Mouse (Mus musculus): ENCODE measurements around the gene Glb1l2. TPM values are rescaled to one million over a fixed set of nuclear protein-coding genes. Genes with fewer than 3 reads are reported as not detected.

Glb1l2 gene
- polyA plus RNA-seq, 1 experiment from 2014 or later = 1.3 TPM

DNA sequence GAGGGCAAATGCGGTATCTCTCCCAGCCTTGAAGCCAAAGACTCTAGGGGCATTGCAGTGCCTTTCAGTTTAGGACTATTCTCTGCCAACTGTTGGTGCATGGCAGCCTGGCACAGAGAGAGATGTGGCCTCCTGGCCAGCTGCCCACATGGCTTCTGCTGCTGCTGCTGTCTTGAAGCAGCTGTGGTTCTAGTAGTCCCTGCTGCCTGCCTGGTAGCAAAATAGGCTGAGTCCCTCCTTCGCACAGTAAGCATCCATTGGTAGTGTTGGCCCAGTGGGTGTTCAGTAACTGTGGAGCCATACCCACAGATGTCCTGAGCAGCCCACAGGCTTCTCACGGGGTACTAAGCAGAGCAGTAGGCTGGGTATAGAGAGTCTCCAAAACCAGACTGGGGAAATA is 63.5 kb downstream of the Glb1l2 start:
- no peak overlapping the region for H3K4me2 ChIP-seq (ENCODE audit: low read depth, low read length)
- H3K9ac ChIP-seq (ENCODE audit: low read depth, low read length) = no peak overlapping the region
- ATAC-seq = no peak
- no peak overlapping the region for H3K27ac ChIP-seq (ENCODE audit: low read length)
- no peak overlapping the region for H3K4me3 ChIP-seq (ENCODE audit: low read length)
- H3K4me1 ChIP-seq (ENCODE audit: control insufficient read depth, insufficient read depth, low read length) = no peaks in the 10 kb centered on the region
- H3K9me3 ChIP-seq (ENCODE audit: control insufficient read depth, low read length) = no peaks in the 10 kb centered on the region
- WGBS = 85% methylated on average over 3 of the region's 3 CpGs
- H3K27me3 ChIP-seq (replicated peaks; ENCODE audit: control insufficient read depth, insufficient read depth, low read length) = no peaks in the 10 kb centered on the region
- H3K36me3 ChIP-seq (ENCODE audit: control insufficient read depth, insufficient read depth, low read length) = no peaks in the 10 kb centered on the region

DNA sequence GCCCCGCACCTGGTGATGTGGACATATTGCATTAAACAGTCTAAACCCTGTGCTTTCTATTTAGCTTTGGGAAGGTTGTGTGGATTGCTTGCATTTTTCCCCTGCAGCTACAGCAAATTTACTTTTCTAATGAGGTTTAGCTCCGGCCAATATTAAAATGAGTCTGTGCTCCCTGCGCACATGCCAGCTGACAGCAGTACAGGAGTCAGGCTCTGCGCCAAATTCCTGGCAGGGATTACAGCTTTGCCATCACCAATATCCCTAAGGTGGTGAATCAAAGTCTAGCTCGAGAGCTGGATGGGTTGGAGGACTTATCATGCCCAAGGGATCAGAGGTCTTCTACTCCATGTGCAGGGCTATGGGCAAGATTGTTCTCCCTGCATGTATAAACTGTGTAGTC is 69.2 kb downstream of the Glb1l2 start:
- Histone ChIP-seq H3K36me3 (ENCODE audit: control insufficient read depth, insufficient read depth, low read length) (no peaks in the 10 kb centered on the region), H3K9me3 (ENCODE audit: control insufficient read depth, low read length) (no peaks in the 10 kb centered on the region), H3K9ac (ENCODE audit: low read depth, low read length) (no peak overlapping the region), H3K4me2 (ENCODE audit: low read depth, low read length) (no peak overlapping the region), H3K27me3 (replicated peaks; ENCODE audit: control insufficient read depth, insufficient read depth, low read length) (peaks cover 23% of the 10 kb centered on the region), H3K27ac (ENCODE audit: low read length) (no peak overlapping the region), H3K4me3 (ENCODE audit: low read length) (no peak overlapping the region), H3K4me1 (ENCODE audit: control insufficient read depth, insufficient read depth, low read length) (no peaks in the 10 kb centered on the region)
- WGBS = 72% methylated on average over 5 of the region's 5 CpGs
- ATAC-seq = no peak

DNA sequence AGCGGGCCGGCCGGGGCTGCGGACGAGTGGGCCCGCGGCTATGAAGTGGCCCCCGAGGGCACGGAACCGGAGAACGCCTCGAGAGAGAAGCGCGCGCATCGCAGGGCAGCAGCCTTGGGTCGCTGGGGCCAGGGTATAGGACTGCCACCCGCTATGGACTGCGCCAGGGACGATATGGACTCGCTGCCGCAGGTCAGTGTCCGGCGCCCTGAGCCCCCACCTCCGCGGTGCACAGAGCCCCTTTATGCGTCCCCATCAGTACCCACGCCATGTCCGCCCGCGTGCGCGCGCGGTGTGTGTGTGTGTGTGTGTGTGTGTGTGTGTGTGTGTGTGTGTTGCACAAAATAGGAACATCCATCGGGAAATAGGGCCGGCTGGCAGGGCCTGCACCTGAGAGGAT is 72.3 kb downstream of the Glb1l2 start:
- Histone ChIP-seq H3K36me3 (ENCODE audit: control insufficient read depth, insufficient read depth, low read length) (no peaks in the 10 kb centered on the region), H3K4me3 (ENCODE audit: low read length) (peak overlapping the region; percentile 42), H3K9me3 (ENCODE audit: control insufficient read depth, low read length) (no peaks in the 10 kb centered on the region), H3K9ac (ENCODE audit: low read depth, low read length) (0 out of 2 replicates have a peak overlapping the region, but pooled peaks have one; percentile 25), H3K4me2 (ENCODE audit: low read depth, low read length) (peak overlapping the region; percentile 71), H3K27me3 (replicated peaks; ENCODE audit: control insufficient read depth, insufficient read depth, low read length) (peaks cover 26% of the 10 kb centered on the region), H3K4me1 (ENCODE audit: control insufficient read depth, insufficient read depth, low read length) (no peaks in the 10 kb centered on the region), H3K27ac (ENCODE audit: low read length) (no peak overlapping the region)
- ATAC-seq = peak; percentile 48; the same call in 1 of the 2 replicates
- 2% methylated on average over 36 of the region's 37 CpGs for WGBS

GRCm38 (mm10) chr9:26733206-26733891 is 72.9 kb downstream of the Glb1l2 start, which contains the start of gene B3gat1:
Gene B3gat1 (plus strand): TSS chr9:26733728.
- H3K9ac ChIP-seq (ENCODE audit: low read depth, low read length) = 0 out of 2 replicates have a peak within 1 kb of the TSS, but pooled peaks have one; percentile 25

GRCm38 (mm10) chr9:26728556-26728955 is 77.7 kb downstream of the Glb1l2 start:
- Histone ChIP-seq H3K9me3 (ENCODE audit: control insufficient read depth, low read length) (no peaks in the 10 kb centered on the region), H3K4me1 (ENCODE audit: control insufficient read depth, insufficient read depth, low read length) (no peaks in the 10 kb centered on the region), H3K27me3 (replicated peaks; ENCODE audit: control insufficient read depth, insufficient read depth, low read length) (peaks cover 12% of the 10 kb centered on the region), H3K4me3 (ENCODE audit: low read length) (no peak overlapping the region), H3K9ac (ENCODE audit: low read depth, low read length) (no peak overlapping the region), H3K4me2 (ENCODE audit: low read depth, low read length) (no peak overlapping the region), H3K27ac (ENCODE audit: low read length) (no peak overlapping the region), H3K36me3 (ENCODE audit: control insufficient read depth, insufficient read depth, low read length) (no peaks in the 10 kb centered on the region)
- no peak for ATAC-seq
- WGBS = 70% methylated on average over 2 of the region's 2 CpGs

More at GRCm38 (mm10) chr9:26733206-26733891, 72.9 kb downstream of the Glb1l2 start, which contains the start of gene B3gat1:
- peaks cover 26% of the 10 kb centered on the region for H3K27me3 ChIP-seq (replicated peaks; ENCODE audit: control insufficient read depth, insufficient read depth, low read length)
- no peak within 1 kb of the TSS for H3K27ac ChIP-seq (ENCODE audit: low read length)
- ATAC-seq = peak; percentile 56; the same call in 1 of the 2 replicates
- peak within 1 kb of the TSS; percentile 71 for H3K4me2 ChIP-seq (ENCODE audit: low read depth, low read length)
- H3K4me1 ChIP-seq (ENCODE audit: control insufficient read depth, insufficient read depth, low read length) = no peaks in the 10 kb centered on the region
- WGBS = 1% methylated on average over 56 of the region's 65 CpGs
- H3K4me3 ChIP-seq (ENCODE audit: low read length) = peak within 1 kb of the TSS; percentile 42
- no peaks in the 10 kb centered on the region for H3K36me3 ChIP-seq (ENCODE audit: control insufficient read depth, insufficient read depth, low read length)
- no peaks in the 10 kb centered on the region for H3K9me3 ChIP-seq (ENCODE audit: control insufficient read depth, low read length)

- no peak for ATAC-seq
- Histone ChIP-seq H3K4me3 (ENCODE audit: low read length) (no peak overlapping the region), H3K9me3 (ENCODE audit: control insufficient read depth, low read length) (no peaks in the 10 kb centered on the region), H3K4me2 (ENCODE audit: low read depth, low read length) (no peak overlapping the region), H3K4me1 (ENCODE audit: control insufficient read depth, insufficient read depth, low read length) (no peaks in the 10 kb centered on the region), H3K27ac (ENCODE audit: low read length) (no peak overlapping the region), H3K9ac (ENCODE audit: low read depth, low read length) (no peak overlapping the region), H3K36me3 (ENCODE audit: control insufficient read depth, insufficient read depth, low read length) (no peaks in the 10 kb centered on the region), H3K27me3 (replicated peaks; ENCODE audit: control insufficient read depth, insufficient read depth, low read length) (peaks cover 4% of the 10 kb centered on the region; the same call in 1 of the 2 replicates)
- WGBS = 55% methylated on average over 2 of the region's 2 CpGs
Measured at GRCm38 (mm10) chr9:26727445-26727844, 78.8 kb downstream of the Glb1l2 start.

DNA sequence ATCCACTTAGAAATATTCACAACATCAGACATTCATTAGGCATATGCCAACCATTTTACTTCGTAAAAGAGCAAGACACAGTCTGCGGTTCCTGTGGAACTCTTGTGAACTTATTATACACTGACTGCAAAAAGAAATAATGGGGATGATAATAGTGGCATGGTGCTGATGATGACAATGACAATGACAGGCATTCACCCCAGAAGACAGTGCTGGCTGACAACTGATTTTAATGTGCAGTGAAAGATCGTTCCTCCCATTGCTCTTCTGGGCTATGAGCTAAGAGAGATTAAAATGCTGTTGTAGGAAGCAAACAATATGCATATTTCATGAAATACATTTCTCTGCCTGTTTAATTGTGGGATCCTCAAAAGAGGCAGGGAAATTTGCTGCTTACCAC is 80.6 kb downstream of the Glb1l2 start:
- Histone ChIP-seq H3K4me1 (ENCODE audit: control insufficient read depth, insufficient read depth, low read length) (no peaks in the 10 kb centered on the region), H3K27me3 (replicated peaks; ENCODE audit: control insufficient read depth, insufficient read depth, low read length) (no peaks in the 10 kb centered on the region), H3K27ac (ENCODE audit: low read length) (no peak overlapping the region), H3K4me3 (ENCODE audit: low read length) (no peak overlapping the region), H3K4me2 (ENCODE audit: low read depth, low read length) (no peak overlapping the region), H3K9ac (ENCODE audit: low read depth, low read length) (no peak overlapping the region), H3K36me3 (ENCODE audit: control insufficient read depth, insufficient read depth, low read length) (no peaks in the 10 kb centered on the region), H3K9me3 (ENCODE audit: control insufficient read depth, low read length) (no peaks in the 10 kb centered on the region)
- 84% methylated on average over 3 of the region's 3 CpGs for WGBS
- ATAC-seq = no peak

DNA sequence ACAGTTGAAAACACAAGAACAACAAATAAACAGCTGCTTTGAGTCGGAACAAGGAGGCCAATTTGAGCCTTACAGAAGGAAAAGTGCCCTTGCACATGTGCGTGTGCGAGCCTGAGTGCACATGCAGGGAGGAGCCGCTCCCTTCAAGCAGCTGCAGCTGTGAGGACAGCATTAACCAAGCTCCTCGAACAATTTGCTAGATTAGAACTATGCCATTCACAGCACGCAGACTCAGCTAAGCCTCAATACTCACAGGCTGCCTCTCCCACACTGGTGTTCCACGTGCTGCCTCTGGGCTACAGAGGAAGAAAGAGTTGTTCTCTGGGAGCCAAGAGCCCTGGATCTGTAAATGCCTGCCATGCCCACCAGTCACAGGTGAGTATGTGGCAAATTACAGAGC is 84.5 kb downstream of the Glb1l2 start:
- H3K9me3 ChIP-seq (ENCODE audit: control insufficient read depth, low read length) = no peaks in the 10 kb centered on the region
- no peak overlapping the region for H3K9ac ChIP-seq (ENCODE audit: low read depth, low read length)
- H3K27ac ChIP-seq (ENCODE audit: low read length) = no peak overlapping the region
- no peaks in the 10 kb centered on the region for H3K27me3 ChIP-seq (replicated peaks; ENCODE audit: control insufficient read depth, insufficient read depth, low read length)
- no peak overlapping the region for H3K4me3 ChIP-seq (ENCODE audit: low read length)
- no peak for ATAC-seq
- WGBS = 73% methylated on average over 7 of the region's 7 CpGs
- H3K4me2 ChIP-seq (ENCODE audit: low read depth, low read length) = no peak overlapping the region
- H3K36me3 ChIP-seq (ENCODE audit: control insufficient read depth, insufficient read depth, low read length) = no peaks in the 10 kb centered on the region
- H3K4me1 ChIP-seq (ENCODE audit: control insufficient read depth, insufficient read depth, low read length) = no peaks in the 10 kb centered on the region

GRCm38 (mm10) chr9:26718388-26718787 is 87.9 kb downstream of the Glb1l2 start:
- no peaks in the 10 kb centered on the region for H3K27me3 ChIP-seq (replicated peaks; ENCODE audit: control insufficient read depth, insufficient read depth, low read length)
- no peak overlapping the region for H3K9ac ChIP-seq (ENCODE audit: low read depth, low read length)
- no peak overlapping the region for H3K4me2 ChIP-seq (ENCODE audit: low read depth, low read length)
- no peak overlapping the region for H3K27ac ChIP-seq (ENCODE audit: low read length)
- no peak for ATAC-seq
- H3K4me1 ChIP-seq (ENCODE audit: control insufficient read depth, insufficient read depth, low read length) = no peaks in the 10 kb centered on the region
- H3K36me3 ChIP-seq (ENCODE audit: control insufficient read depth, insufficient read depth, low read length) = no peaks in the 10 kb centered on the region
- H3K9me3 ChIP-seq (ENCODE audit: control insufficient read depth, low read length) = no peaks in the 10 kb centered on the region
- 59% methylated on average over 3 of the region's 3 CpGs for WGBS
- H3K4me3 ChIP-seq (ENCODE audit: low read length) = no peak overlapping the region

Measured in intestine, embryonic 16.5 days (tissue).